Mouse (Mus musculus) thymus, adult 2 months (tissue): ENCODE data around the gene Tmem150c. TPM values are rescaled to one million over a fixed set of nuclear protein-coding genes. Genes with fewer than 3 reads are reported as not detected.

Experiments
- DNase-seq: peaks from one replicate; pipeline ENCODE4 v3.0.0; 2021
- H3K27ac ChIP-seq: fragments of 200-500 bp; 2 replicates; pipeline ENCODE4 v1.5.1; 2012; ENCODE audit warnings: low read length, control low read depth; ENCODE audit not compliant: control insufficient read depth, insufficient read depth
- H3K27me3 ChIP-seq: fragments of 200-500 bp; 2 replicates; pipeline ENCODE4 v1.6.1; 2012; ENCODE audit warnings: mild to moderate bottlenecking, low read length, moderate library complexity, mixed read lengths; ENCODE audit not compliant: control insufficient read depth, insufficient read depth
- H3K36me3 ChIP-seq: fragments of 200-500 bp; 2 replicates; pipeline ENCODE4 v1.6.1; 2012; ENCODE audit warnings: mild to moderate bottlenecking, low read length, moderate library complexity; ENCODE audit not compliant: control insufficient read depth, insufficient read depth
- H3K4me1 ChIP-seq: fragments of 200-500 bp; replicated peaks from 2 replicates; pipeline ENCODE4 v1.6.1; 2012; ENCODE audit warnings: low read length; ENCODE audit not compliant: control insufficient read depth, insufficient read depth
- H3K4me3 ChIP-seq: fragments of 200-500 bp; 2 replicates; pipeline ENCODE4 v1.5.1; 2012; ENCODE audit warnings: mild to moderate bottlenecking, low read length, control low read depth, moderate library complexity; ENCODE audit not compliant: control insufficient read depth, insufficient read depth
- CTCF ChIP-seq: fragments of 200-500 bp; IDR thresholded peaks from 2 replicates; pipeline ENCODE4 v1.5.1; 2012; ENCODE audit warnings: mild to moderate bottlenecking, control low read depth, low read length, moderate library complexity, borderline replicate concordance; ENCODE audit not compliant: control insufficient read depth, poor library complexity, insufficient read depth; ENCODE audit errors: extremely low read depth
- POLR2A ChIP-seq: fragments of 200-500 bp; IDR thresholded peaks from 2 replicates; pipeline ENCODE4 v1.6.1; 2012; ENCODE audit warnings: mild to moderate bottlenecking, low read length, control low read depth, moderate library complexity; ENCODE audit not compliant: control insufficient read depth, poor library complexity, insufficient read depth; ENCODE audit errors: extremely low read depth
- WGBS: fragments of 180-500 bp; shearing (Covaris S2); methylation state at CpG from one replicate; pipeline ENCODE4 v1.1.7; 2018; 5-methylcytosine and 5-hydroxymethylcytosine counted together
- polyA plus RNA-seq: library from polyadenylated mRNA; depleted of rRNA; stranded (reverse); fragments of >200 nt; gene quantifications from 2 replicates; pipeline ENCODE4 v1.2.3, GENCODE M21; 2012

Gene Tmem150c
- polyA plus RNA-seq, 1 experiment, result 4.4 TPM

- no peak for DNase-seq
- TF ChIP-seq CTCF (no peak), POLR2A (no peak)
- Histone ChIP-seq H3K4me3 (no peak overlapping the region), H3K27me3 (no peaks in the 10 kb centered on the region), H3K36me3 (no peaks in the 10 kb centered on the region), H3K4me1 (no peaks in the 10 kb centered on the region), H3K27ac (no peak overlapping the region)
- WGBS, result 90% methylated on average over 7 of the region's 7 CpGs
Measured at GRCm38 (mm10) chr5:100199092-100199853, 39.7 kb upstream of the Tmem150c start.

DNA sequence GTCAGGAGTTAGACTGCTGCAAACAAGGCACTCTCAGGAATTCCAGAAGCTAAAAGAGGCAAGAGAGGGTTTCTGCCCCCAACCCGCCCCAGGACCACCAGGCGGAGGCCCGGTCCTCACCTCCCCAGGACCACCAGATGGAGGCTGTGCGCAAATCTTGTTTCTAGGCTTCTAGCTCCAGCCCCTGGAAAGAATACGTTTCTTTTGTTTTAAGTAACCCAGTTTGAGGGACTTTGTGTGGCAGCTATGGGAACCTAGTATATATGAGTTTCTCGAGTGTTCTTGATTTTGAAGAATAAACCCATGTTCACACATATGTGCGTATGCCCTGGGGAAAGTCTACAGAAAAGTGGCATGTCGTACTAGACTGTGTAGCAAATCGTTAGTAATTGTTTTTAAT, 37.9 kb upstream of the Tmem150c start:
- TF ChIP-seq POLR2A (no peak), CTCF (no peak)
- no peaks in the 10 kb centered on the region for H3K27me3 ChIP-seq
- 94% methylated on average over 9 of the region's 9 CpGs for WGBS

DNA sequence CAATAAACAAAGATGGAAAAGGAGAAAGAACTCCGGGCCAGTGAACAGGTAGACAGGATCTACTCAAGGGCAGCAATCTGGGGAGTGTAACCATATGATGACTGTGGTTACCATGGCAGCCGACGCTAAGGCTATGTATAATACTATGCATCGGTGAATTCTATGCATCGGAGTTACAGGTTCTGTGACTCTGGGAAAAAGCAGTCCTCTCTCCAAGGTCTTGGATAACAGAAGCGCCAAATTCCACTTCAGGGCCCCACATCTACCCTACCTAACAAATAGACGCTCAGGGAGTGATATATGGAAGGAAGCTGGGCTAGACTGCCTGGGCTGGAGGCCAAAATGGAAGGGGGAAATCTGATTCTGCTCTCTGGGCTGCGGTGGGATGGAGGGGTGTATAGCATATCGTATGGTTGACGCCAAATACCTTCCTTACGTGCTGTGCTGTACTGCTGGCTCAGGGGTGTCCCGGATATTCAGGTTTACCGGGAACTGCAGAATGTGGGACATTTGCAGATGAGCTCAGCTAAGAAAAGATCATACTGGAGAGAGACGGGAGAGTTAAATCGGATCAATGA, 37.3 kb upstream of the Tmem150c start:
- TF ChIP-seq POLR2A (no peak), CTCF (no peak)
- DNase-seq, result no peak
- Histone ChIP-seq H3K36me3 (no peaks in the 10 kb centered on the region), H3K4me1 (no peaks in the 10 kb centered on the region), H3K27ac (no peak overlapping the region), H3K27me3 (no peaks in the 10 kb centered on the region), H3K4me3 (no peak overlapping the region)
- 57% methylated on average over 15 of the region's 15 CpGs for WGBS

More for the DNA sequence above, 37.9 kb upstream of the Tmem150c start:
- H3K4me1 ChIP-seq, result no peaks in the 10 kb centered on the region
- DNase-seq, result no peak
- H3K36me3 ChIP-seq, result no peaks in the 10 kb centered on the region
- H3K27ac ChIP-seq, result no peak overlapping the region
- H3K4me3 ChIP-seq, result no peak overlapping the region

DNA sequence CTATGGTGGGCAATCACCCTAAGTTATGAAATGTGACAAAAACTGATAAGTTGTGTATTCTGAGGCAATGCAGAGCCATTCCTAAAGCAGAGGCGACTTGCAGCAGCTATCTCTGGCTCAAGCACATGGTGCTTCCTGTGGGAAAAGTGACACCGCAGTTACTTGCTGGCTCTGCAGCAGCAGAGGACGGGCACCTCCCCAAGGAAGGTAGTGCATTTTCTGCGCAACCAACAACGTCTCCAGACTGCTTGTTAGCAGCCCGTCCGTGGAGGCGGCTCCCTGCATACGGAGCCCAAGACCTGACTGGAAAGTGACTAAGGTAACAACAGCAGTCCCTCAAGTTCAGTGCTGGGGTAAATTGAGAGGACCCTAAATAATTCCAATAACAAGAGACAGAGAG, 36.8 kb upstream of the Tmem150c start:
- Histone ChIP-seq H3K4me3 (no peak overlapping the region), H3K27me3 (no peaks in the 10 kb centered on the region), H3K27ac (no peak overlapping the region), H3K36me3 (no peaks in the 10 kb centered on the region), H3K4me1 (no peaks in the 10 kb centered on the region)
- DNase-seq, result no peak
- 87% methylated on average over 9 of the region's 9 CpGs for WGBS
- no peak for TF ChIP-seq CTCF

DNA sequence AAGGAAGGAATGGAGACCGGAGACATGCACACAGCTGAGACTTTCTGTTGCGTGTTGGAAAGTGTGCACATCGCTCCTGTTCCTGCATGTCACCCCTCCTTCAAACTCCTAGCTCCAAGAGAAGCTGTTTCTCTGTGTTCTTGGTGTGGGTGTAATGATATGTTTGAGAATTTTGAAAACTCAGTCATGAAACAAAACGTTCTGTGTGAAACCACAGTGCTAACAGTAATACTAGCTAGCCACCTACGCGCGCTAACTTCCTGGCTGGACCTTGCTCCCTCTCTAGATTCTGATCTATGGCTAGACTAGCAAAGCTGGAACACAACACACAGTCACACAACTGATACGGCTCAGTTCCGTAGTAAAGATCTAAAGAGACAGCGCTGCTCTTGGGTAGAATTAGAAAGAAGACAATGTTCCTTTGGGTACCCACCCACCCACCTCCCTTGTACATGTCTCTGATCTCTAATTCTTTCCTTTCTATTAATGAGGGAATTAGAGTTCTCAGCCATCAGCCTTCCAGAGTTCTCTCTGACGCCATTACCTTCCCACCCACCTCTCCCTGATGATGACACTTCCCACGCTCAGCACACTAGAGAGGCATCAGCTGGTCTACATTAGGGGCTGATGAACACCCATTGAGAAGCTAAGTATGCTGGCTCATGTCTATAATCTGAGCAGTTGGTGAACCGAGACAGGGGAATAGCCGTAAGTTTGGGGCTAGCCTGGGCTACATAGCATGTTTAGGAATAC, 32.0 kb upstream of the Tmem150c start:
- Histone ChIP-seq H3K27ac (no peak overlapping the region), H3K4me1 (no peaks in the 10 kb centered on the region), H3K27me3 (no peaks in the 10 kb centered on the region), H3K36me3 (no peaks in the 10 kb centered on the region), H3K4me3 (no peak overlapping the region)
- no peak for DNase-seq
- WGBS, result 94% methylated on average over 14 of the region's 14 CpGs
- TF ChIP-seq POLR2A, result no peak
- no peak for TF ChIP-seq CTCF

DNA sequence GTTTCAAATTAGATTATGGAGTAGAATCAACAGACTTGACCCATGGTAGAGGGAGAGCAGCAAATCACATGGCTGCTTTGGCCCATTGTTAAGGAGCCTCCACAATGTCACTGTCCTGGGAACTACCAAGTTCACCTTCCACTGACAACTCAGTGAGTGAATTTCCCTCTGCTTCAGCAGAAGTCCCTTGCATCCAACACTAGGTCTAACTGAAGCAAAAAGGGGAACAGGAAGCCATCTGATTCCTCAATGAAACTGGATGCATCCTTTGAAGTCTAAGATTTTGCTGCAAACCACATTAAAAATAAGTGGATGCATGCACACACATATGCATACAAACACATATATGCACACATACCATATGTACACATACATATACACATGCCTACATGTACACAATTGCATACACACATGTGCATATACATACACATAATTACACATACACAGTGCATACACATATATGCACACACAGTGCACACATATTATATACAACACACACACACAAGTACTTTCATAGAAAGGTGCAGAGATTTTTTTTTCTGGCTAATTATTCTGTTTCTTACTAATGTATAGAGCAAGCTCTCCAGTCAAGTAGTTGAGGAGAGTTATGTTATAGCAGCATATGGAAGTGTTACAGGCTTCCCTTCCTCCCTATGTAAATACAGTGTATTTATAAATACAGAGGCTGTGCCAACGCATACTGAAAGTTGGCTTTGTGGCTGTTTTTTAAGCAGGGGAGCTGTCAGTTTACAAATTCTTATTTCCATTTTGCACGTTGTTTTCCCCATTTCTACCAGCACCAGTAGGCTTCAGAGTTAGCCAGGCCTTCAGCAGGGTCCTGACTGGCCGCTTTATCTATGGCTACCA, 27.7 kb upstream of the Tmem150c start:
- no peaks in the 10 kb centered on the region for H3K27me3 ChIP-seq
- no peak for TF ChIP-seq CTCF
- no peak for TF ChIP-seq POLR2A
- H3K4me1 ChIP-seq, result no peaks in the 10 kb centered on the region
- H3K36me3 ChIP-seq, result no peaks in the 10 kb centered on the region
- no peak for DNase-seq
- 89% methylated on average over 3 of the region's 3 CpGs for WGBS
- H3K4me3 ChIP-seq, result no peak overlapping the region
- H3K27ac ChIP-seq, result no peak overlapping the region
